Mouse (Mus musculus) bone marrow macrophage, adult 2 months (primary cell): Measurements from ENCODE around the gene Sept9. TPM values are rescaled to one million over a fixed set of nuclear protein-coding genes. Genes with fewer than 3 reads are reported as not detected.

Source experiments
- H3K27ac ChIP-seq: 2 replicates; pipeline ENCODE4 v1.5.1; 2012; ENCODE audit warnings: low read depth, low read length; ENCODE audit not compliant: insufficient read depth
- H3K4me1 ChIP-seq: 2 replicates; pipeline ENCODE4 v1.6.1; 2012; ENCODE audit warnings: low read length; ENCODE audit not compliant: control insufficient read depth, insufficient read depth
- H3K4me3 ChIP-seq: 2 replicates; pipeline ENCODE4 v1.5.1; 2012; ENCODE audit warnings: mild to moderate bottlenecking, low read length, moderate library complexity; ENCODE audit not compliant: insufficient read depth
- CTCF ChIP-seq: IDR thresholded peaks from 2 replicates; pipeline ENCODE4 v1.5.1; 2012; ENCODE audit warnings: low read depth, mild to moderate bottlenecking, low read length, moderate library complexity
- POLR2A ChIP-seq: IDR thresholded peaks from 2 replicates; pipeline ENCODE4 v1.6.1; 2012; ENCODE audit warnings: mild to moderate bottlenecking, low read depth, low read length, borderline replicate concordance
- polyA plus RNA-seq: library from polyadenylated mRNA; stranded (reverse); fragments of >200 nt; gene quantifications from 2 replicates; pipeline ENCODE4 v1.2.4, GENCODE M21; 2012; ENCODE audit not compliant: missing spikeins, insufficient read depth, insufficient read length

The Sept9 gene
- 90.9 and 123 TPM in 2 replicates for polyA plus RNA-seq

DNA sequence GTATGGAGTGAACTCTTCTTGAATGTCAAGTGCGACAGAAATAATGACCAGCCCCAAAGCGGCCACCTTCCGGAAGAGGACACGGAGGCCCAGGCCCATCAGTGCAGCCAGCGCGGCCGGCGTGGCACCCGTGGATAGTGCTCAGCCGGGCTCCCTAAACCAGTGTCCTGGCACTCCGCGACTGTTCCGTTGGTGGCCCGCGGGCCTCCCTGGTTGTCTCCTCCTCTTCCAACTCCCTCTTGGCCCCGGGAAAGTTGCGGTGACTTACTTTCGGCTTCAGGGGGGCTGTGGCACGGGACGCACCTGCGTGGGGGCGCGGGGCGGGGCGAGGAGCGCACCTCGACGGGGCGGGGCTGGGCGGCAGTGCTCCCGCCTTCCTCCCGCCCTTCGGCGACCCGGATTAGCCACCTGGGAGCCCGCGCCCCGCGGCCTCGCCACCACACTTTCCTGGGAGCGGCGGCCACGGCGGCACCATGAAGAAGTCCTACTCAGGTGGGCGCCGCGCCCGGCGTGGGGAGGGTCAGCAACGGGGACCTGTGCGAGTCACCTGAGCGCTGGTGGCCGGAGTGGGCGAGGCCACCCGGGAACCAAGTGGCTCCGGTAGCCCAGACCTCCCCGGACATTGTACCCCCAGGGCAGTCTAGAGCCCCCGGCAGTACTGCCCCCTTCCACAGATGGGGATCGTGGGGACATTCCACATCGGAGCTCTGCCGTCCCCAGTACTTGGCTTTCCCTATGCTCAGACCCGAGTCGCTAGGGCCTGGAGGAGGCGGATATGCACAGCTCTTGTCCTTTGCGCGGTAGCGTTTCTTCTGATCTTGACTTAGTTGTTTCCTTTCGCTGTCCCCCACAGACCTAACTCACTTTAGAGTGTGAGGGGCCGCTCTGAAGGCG is at the start of gene Sept9:
Sept9 (plus strand) TSS at position 380 of the 894 bp plus-strand sequence.
- TF ChIP-seq CTCF (no peak), POLR2A (no peak)
- Histone ChIP-seq H3K4me3 (peak within 1 kb of the TSS; percentile 34), H3K27ac (peak within 1 kb of the TSS; percentile 25; the same call in 1 of the 2 replicates), H3K4me1 (peaks cover 54% of the 10 kb centered on the region)

DNA sequence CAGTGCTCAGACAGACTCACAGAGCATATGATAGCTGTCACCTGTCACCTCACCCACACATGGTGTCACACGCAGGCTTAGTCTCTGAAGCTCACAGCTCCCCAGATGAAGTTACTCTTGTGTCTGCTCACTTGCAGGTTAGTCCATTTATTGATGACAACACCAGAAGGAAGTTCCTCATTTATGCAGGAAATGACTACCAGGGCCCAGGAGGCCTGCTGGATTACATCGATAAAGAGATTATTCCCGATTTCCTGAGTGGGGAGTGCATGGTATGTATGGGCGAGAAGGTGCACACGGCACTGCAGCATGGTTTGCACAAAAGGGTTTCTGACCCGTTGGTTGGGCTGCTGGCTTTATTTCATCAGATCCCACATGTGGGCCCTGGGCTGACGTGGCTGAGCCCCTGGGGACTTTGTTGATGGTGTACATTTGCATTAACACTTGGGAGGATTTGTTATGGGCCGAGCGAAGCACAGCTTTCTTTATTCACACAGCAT is 48.9 kb upstream of the Sept9 start:
- no peak overlapping the region for H3K27ac ChIP-seq
- TF ChIP-seq CTCF (no peak), POLR2A (no peak)
- H3K4me3 ChIP-seq, result no peak overlapping the region
- peaks cover 23% of the 10 kb centered on the region for H3K4me1 ChIP-seq

DNA sequence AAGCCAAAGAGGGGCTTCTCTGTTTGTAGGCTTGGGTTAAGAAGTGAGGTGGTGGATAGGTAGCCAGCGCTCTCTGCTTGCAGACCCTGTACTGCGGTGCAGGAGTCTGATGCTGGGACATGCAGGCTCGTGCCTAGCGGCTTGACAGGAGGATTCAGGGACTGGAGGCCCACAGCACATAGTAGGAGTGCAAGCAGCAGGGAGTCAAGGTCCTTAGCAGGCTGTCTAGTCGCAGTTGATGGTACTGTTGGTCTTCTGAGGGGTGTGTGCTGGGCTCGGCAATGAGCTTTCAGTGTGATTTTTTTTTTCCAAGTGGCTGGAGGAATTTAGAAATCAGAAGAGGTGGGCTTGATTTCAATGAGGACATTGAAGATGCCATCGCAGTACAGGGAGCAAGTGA is 48.0 kb upstream of the Sept9 start:
- TF ChIP-seq POLR2A (no peak), CTCF (no peak)
- Histone ChIP-seq H3K4me1 (peaks cover 16% of the 10 kb centered on the region), H3K4me3 (no peak overlapping the region), H3K27ac (no peak overlapping the region)

DNA sequence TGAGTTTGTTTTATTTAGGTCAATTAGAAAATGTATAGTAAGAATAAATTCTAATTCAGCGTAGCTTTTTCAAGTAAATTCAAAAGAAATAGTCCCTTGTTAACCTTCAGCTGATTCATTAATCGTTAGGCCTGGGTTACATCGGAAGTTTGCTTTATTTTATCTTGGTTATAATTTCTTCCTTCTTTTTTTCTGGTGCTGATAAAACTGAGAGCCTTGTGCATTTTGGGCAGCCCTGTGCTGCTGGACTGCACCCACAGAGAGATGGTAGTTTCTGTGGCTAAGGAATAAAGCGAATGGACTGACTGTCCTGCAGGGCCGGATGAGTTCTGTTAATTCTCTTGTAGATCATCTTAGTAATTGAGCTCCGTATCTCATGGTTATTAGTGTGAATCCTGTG is 46.9 kb upstream of the Sept9 start:
- TF ChIP-seq POLR2A, result no peak
- Histone ChIP-seq H3K4me3 (no peak overlapping the region), H3K27ac (no peak overlapping the region), H3K4me1 (peaks cover 12% of the 10 kb centered on the region)

DNA sequence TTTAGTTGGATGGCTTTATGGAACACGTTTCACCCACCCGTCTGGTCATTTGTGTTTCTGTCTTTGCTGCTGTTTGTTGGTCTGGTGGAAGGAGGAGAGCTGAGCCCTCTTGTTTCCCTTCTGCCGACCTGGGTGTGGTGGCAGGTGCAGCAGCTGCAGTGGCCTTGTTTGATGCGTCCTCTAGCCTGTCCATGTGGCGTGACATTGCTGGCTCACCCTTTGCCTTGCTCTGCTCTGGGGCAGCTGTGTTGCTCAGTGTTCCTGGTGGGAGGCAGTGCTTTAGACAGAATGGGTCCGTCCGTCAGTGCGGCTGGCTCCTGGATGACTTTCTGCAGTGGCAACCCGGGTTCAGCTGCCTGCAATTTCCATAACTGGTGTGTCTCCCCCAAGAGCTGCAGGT is 45.9 kb upstream of the Sept9 start:
- H3K27ac ChIP-seq, result no peak overlapping the region
- H3K4me3 ChIP-seq, result no peak overlapping the region
- TF ChIP-seq POLR2A (no peak), CTCF (no peak)
- peaks cover 12% of the 10 kb centered on the region for H3K4me1 ChIP-seq

DNA sequence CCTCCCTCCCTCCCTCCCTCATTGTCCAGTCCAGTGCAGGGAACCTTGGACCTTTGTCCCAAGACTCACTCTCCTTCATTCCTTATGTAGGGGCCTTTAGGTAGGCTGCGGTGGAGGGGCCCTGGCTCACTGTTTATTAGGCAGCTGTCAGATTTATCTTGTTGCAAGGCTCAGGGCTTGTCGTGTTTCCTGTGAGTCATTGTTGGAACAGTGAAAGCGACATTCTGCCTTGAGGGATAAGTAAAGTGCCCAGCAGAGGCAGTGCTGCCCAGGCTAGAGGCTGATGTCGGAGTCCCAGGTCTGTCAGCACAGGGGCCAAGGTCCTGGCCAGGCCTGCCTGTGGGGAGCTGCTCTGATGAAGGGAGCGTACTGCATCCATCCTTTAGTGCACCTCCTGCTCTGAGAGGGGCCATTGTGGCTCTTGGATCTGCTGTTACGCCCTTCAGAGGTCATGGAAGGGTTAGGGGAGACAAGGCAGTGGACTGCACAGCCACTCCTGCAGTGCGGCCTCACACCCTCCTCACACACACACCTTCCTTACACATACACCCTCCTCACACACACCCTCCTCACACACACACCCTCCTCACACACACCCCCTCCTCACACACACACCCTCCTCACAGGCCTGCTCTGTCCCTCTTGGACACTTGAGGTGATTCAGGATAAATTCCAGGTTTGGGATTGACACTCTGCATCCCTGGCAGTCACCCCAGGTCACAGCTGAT is 45.2 kb upstream of the Sept9 start:
- Histone ChIP-seq H3K27ac (no peak overlapping the region), H3K4me3 (no peak overlapping the region), H3K4me1 (peaks cover 12% of the 10 kb centered on the region)
- TF ChIP-seq CTCF (no peak), POLR2A (no peak)

DNA sequence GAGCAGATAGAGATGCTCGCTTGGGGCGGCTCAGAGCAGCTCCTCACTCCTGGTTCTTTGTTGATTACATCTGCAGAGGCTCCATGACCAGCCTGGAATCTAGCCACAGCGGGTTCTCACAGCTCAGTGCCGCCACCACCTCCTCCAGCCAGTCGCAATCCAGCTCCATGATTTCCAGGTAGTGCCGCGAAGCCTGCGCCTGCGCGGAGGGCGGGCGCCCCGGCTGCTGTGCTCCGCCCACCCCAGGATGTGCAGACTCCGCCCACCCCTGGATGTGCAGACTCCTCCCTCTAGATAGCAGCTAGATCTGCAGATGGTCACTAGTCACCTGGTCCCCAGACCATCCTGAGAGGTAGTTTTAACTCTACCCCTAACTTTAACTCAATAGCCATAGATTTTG is 42.7 kb upstream of the Sept9 start:
- TF ChIP-seq CTCF (no peak), POLR2A (no peak)
- H3K27ac ChIP-seq, result no peak overlapping the region
- H3K4me3 ChIP-seq, result no peak overlapping the region
- 0 out of 2 replicates have a peak, but pooled peaks cover 2% of the 10 kb centered on the region for H3K4me1 ChIP-seq

DNA sequence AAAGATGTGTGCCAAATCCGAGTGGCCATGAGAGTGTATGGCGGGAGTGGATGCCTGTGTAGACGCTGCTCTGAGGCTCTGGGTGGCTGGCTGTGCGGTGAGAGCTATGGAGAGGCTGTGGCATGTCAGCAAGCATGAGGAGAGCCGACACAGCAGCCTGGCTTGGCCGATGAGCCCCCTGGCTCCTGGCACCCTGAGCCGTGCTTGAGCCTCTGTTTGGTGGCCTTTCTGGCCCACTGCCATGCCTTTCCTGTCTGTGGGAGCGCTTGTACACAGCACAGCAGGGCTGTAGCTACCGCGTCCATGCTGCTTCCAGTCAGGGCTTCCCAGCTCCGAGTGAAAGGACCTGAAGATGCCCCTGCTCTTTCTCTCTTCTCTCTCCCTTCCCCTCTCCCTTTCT is 41.1 kb upstream of the Sept9 start:
- Histone ChIP-seq H3K4me1 (0 out of 2 replicates have a peak, but pooled peaks cover 2% of the 10 kb centered on the region), H3K27ac (no peak overlapping the region), H3K4me3 (no peak overlapping the region)
- TF ChIP-seq POLR2A, result no peak

DNA sequence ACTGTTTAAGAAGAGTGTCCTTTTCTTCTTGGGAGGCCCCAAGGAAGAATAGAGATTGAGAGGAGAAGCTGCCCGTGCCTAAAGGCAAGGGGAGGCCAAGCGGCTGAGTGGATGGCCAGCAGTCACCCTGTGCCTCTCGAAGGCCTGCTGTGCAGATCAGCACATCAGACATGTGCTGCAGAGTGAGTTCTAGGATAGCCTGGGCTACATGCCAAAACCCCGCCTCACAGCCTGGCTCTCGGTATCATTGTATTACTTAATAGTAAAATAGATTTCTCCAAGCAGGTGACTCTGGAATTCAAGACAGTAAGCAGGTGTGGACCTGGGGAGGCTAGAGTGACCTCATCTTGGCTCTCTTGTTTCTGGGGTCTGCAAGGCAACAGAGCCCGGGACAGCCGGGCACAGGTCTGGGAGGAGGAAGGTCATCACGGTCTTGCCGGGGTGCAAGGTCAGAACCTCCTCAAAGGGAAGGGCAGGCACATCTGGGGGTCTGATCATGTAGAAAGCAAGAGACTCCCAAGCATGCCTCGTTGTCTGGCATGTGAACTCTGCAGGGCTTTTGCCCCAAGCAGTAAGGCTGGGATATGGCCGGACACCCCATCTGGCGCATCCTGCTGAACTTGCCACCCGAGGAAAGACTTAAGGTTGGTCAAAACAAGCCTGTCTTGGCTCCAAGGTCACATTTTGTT is 40.1 kb upstream of the Sept9 start:
- no peak for TF ChIP-seq CTCF
- TF ChIP-seq POLR2A, result no peak
- Histone ChIP-seq H3K4me3 (no peak overlapping the region), H3K4me1 (0 out of 2 replicates have a peak, but pooled peaks cover 2% of the 10 kb centered on the region), H3K27ac (no peak overlapping the region)
